Mouse (Mus musculus) embryo, embryonic 10.5 days (tissue): ENCODE results near the gene B4galt4.

Experiments
- DNase-seq: peaks from one replicate; pipeline ENCODE4 v3.0.0-alpha.2; 2015; ENCODE audit warnings: low spot score

B4galt4 gene

GRCm38 (mm10) chr16:38729139-38729538 is 12.9 kb upstream of the B4galt4 start:
- DNase-seq = no peak

DNA sequence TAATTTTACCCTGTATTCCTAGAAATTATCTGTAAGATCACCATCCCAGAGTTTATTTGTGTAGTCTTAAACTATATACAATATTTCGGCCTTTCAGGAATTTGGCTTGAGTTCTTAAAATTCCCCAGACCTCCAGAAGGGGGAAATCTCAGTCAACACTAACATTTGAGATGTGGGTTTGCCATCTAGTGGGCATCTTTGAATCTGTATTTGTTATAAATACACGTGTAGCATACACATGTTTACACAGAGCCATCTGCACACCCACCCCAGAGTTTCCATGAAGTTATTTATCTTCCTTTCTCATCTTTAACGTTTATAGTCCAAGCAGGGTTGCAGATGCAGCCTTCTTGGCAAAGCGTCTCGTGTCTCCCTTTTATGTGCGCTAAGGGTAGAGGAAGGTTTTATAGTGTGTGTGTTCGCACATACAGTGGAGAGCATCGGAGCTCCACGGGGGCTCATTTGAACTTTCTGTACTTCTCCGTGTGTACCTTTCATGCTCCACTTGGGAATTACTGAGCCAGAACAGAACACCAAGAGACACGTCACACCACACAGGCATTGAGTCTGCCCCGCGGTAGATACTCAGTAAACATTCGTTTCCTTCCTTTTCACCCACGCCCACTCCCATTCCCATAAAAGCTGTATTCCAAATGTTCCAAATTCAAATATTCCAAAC is 12.3 kb upstream of the B4galt4 start:
- DNase-seq = peak; percentile 76

DNA sequence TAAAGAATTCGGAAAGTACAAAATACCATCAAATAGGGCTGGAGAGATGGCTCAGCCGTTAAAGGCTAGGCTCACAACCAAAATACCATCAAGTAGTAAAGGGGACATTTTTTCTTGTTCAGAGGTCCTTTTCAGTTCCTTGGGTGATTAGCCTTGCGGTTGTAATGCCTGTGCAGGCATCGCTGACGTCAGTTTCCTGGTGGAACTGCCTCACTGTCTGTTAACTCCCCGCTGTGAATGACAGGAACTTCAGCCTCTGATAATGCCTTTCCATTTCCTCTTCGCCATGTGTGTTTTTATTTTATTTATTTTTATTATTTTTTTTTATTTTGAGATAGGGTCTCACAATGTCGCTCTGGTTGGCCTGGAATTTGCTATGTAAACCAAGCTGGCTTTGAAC is 11.1 kb upstream of the B4galt4 start:
- DNase-seq = no peak

GRCm38 (mm10) chr16:38741204-38741903 is 710 bp upstream of the B4galt4 start:
- no peak for DNase-seq

- DNase-seq = peak; percentile 59
These were observed 631 bp downstream of the B4galt4 start for GRCm38 (mm10) chr16:38742659-38743131.

- DNase-seq = no peak
These were observed 2.0 kb downstream of the B4galt4 start for GRCm38 (mm10) chr16:38743941-38744673.

DNA sequence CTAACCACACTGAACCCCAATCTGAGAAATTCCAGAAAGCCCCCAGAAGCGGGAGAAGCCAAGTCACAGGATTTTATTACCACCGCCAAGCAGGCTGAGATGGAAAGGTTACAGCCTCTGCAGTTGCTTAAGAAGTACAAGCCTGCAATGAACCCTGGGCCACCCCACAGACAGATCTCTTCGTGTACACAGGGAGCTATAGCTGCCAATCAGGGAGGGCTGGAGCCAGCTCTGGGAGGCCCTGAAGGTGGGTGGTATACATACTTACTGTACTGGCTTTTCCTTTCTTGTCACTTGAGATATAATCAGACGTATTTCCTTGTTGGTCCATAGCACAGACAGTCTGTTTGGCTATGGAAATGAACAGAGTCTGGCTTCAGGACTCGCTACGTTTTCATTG is 8.7 kb downstream of the B4galt4 start:
- DNase-seq = no peak

DNA sequence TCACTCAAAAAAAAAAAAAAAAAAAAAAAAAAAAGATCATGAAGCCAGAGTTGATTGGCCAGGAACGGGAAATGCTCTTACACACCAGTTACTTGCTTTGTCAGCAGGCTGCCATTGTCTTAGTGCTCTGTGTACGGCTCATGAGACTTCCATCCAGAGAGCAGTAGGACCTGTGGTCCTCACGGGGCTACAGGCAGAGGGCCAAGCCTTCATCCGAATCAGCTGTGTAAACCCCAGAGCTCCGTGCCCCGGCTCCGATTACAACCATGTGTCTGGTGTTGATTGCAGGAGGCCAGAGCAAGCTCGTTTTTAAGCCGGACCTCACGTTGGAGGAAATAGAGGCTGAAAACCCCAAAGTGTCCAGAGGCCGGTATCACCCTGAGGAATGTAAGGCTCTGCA is 11.6 kb downstream of the B4galt4 start:
- DNase-seq = peak; percentile 63

DNA sequence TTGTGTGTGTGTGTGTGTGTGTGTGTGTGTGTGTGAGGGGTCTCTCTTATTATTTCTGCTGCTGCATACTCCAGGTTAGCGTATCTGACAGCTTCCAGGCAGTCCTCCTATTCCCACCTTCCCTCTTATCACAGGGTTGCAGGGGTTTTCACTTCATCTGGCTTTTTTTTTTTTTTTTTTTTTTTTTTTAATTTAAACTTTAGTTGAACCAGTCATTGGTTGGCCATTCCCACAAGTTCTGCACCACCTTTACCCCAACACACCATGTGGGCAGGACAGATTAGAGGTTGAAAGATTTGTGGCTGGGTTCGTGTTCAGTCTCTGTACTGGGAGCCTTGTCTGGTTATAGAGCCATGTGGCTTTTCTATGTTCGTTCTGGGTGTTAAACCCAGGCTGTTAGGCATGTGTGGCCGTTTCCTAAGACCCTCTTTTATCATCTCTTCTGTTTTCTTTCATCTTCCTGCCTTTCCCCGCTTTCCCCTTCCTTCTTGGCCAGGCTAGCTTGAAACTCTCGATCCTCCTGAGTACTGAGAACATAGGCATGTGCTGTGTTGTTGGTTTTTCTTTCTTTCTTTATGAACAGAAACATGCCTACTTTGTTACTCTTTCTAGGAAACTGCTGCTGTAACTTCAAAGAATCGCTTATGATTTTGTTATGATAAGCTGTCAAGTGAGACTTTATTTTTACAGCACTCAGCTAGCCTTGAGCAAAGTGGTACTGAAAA is 13.6 kb downstream of the B4galt4 start:
- peak; percentile 10 for DNase-seq

DNA sequence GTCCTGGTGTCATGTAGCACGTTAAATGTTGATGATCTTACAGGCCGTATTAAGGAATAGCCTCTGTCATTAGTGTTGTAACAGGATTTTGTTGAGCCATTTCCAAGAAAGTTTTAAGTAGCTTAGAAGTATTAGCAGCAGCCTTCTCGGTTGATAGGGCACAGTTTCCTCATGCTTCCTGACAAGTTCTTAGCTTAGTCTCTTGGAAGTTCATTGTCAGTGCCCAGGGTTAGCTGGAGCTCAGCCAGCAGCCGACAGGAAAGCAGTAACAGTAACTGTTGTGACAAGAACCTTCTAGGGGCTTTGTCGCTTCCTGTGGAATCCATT is 14.1 kb downstream of the B4galt4 start:
- DNase-seq = peak; percentile 22

DNA sequence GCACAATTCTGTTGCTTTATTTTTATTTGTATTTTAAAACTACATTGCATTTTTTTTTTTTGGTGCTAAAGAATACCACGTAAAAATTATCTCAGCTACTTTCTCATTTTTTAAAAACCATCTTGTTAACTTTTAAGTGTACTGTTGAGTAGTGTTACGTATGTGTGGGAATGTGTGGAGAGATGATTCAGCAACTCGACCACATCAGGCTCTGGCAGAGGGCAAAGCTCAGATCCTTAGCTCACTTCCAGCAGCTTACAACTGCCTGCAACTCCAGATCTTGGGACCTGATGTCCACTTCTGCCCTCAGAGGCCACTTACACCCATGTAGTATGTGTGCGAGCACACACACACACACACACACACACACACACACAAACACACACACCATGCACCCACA is 14.5 kb downstream of the B4galt4 start:
- no peak for DNase-seq

GRCm38 (mm10) chr16:38757626-38758025 is 15.6 kb downstream of the B4galt4 start:
- DNase-seq = no peak

GRCm38 (mm10) chr16:38758104-38758861 is 16.2 kb downstream of the B4galt4 start:
- DNase-seq = no peak

GRCm38 (mm10) chr16:38760239-38760638 is 18.2 kb downstream of the B4galt4 start:
- no peak for DNase-seq

DNA sequence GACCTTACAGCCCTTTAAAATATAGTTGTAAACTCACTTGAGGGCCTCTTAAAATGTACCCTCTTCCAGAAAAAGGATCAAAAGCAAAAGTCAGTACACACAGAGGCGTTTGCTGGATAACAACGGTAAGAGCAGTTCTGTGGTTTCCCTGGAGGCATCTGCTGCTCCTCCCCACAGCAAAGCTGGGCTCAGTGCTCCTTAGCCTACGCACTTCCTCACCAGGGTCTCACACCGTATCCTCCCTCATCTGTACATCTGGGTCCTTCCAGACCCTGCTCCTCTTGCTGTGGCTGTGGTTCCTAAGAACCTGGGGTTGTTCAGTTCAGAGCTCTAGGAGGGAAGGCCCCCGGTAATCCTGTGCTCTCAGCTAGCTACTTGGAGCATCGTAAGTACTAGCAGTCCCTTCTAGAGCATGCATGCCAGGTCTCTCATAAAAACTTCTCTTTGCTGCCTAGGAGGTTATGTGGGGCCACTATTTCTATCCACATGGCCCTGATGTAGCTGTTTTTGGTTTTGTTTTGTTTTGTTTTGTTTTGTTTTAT is 18.8 kb downstream of the B4galt4 start:
- DNase-seq = no peak

DNA sequence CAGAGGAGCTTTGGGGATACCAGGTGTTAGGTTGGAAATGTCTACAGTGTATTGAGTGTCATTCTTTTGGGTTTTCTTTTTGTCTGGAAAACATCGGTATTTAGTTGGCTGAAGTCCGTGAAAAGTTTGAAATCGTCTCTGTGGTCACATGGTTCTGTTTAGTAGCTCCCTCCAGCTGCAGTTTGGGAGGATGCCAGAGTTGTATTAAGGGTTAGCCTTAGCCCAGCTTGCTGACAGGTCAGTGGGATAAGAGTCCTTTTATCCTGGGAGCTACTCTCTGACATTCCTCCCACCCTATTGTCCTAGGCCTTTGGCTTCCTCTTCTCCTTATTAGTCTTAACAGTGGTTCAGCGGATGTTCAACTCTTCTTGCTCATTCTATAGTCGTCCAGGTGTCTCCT is 19.9 kb downstream of the B4galt4 start:
- no peak for DNase-seq

DNA sequence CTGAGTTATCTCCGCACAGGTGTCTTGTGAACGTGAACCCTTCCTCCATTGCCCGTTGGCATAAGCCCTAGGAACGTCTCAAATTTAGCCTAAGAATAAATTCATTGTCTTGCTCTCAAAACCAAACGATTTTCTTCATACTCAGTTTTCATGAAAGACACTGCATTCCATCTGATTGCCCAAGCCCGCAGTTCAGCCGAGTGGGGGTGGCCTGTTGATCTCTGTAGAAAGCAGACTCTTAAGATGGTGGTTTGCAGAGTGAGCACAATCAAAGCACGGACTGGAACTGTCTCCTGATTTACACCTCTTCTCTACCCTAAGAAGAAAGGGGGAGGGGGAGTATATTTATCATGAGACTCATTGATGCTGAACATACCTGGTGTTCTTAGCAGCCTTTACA is 20.3 kb downstream of the B4galt4 start:
- DNase-seq = no peak

DNA sequence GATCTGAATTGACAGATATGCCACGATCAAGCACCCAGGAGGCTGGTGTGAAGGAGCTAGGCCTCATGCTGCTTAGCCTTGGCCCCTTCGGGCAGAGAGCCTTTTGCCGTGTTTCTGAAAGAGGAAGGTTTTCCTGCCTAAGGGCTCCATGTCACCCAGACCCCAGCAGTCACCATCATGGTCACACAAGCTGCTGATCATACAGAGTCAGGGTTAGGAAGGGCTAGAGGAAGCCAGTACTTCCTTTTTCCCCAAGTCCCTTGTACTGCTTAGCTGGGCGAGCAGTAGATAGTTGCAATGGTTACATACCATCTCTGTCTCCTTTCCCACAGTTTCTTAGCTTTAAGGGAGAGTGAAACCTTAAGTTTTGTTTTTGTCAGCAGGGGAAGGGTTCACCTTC is 21.4 kb downstream of the B4galt4 start:
- no peak for DNase-seq

GRCm38 (mm10) chr16:38766671-38767070 is 24.6 kb downstream of the B4galt4 start:
- DNase-seq = no peak

DNA sequence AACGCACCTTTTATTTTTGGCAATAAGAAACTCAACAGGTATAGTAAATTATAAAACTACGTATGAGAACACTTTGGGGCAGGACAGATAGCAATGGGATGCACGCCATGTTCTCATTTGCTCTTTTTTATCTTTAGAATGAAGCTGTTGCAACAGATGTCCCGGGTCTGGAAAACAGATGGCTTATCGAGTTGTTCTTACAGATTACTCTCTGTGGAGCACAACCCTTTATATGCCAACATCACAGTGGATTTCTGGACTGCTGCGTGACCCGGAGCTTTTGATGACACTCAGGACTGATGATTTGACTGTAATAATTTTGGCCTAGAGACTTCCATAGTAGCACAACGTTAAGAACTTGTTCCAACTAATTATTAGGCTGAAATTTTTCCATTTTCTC is 25.7 kb downstream of the B4galt4 start:
- no peak for DNase-seq

GRCm38 (mm10) chr16:38768386-38768785 is 26.3 kb downstream of the B4galt4 start:
- DNase-seq = no peak
